Mouse (Mus musculus) ovary, postnatal 14 days (tissue): Measurements from ENCODE around the gene Tgtp2.
"Not testable (repeated sequence)": the region's sequence is repeated elsewhere in the genome, so short reads cannot be mapped to it uniquely, and the experiment has no call there.

Source experiments
- DNase-seq: peaks from one replicate; pipeline ENCODE4 v3.0.0; 2022; ENCODE audit warnings: low spot score

Gene Tgtp2

DNA sequence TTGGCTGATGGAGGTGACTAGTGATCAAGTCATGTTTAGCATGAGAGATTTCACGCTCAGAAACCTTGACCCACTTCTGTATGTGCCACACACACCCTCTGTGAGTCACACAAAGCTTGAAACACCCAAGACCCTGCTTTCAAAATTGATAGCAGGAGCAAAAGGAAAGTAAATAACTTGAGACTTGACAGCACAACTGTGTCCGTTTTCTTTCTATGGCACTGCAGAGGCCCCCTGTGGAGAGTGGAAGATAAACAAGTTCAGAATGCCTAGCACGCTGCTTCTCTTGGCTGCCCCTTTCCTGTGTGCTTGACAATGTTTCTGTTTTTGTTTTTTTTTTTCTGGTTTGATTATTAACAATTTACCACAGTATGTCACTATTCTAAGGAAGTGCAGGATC, 20.9 kb upstream of the Tgtp2 start:
- no peak for DNase-seq

DNA sequence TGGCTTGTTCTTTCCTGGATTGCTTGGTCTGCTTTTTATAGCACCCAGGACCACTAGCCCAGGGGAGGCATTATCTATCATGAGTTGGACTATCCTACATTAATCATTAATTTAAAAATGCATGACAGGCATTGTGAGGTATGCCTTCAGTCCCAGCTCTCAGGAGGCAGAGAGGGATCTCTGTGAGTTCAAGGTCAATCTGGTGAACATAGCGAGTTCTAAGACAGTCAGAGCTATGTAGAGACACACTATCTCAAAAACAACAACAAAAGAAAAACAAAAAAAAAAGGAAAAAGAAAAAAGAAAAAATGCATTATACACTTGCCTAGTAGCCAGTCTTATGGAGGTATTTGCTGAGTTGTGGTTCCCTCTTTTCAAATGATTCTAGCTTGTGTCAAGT, 20.4 kb upstream of the Tgtp2 start:
- no peak for DNase-seq

DNA sequence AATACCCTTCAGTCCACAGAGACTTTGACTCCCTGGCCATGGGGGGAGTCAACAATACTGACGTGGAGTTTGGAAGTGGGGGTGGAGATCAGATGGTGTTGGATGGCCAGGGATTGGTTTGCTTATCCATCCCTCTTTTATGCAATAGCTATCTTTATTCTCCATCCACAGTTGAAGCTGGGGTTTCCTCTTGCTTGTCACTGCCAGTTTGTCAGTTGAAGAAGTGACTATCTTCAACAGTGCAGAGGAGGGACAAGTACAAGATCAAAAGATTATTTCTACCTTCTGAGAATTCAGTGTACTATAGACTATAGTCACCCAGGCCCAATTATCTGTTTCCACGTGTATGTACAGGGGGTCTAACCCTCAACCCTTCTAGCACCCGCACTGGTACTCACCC, 19.8 kb upstream of the Tgtp2 start:
- no peak for DNase-seq

DNA sequence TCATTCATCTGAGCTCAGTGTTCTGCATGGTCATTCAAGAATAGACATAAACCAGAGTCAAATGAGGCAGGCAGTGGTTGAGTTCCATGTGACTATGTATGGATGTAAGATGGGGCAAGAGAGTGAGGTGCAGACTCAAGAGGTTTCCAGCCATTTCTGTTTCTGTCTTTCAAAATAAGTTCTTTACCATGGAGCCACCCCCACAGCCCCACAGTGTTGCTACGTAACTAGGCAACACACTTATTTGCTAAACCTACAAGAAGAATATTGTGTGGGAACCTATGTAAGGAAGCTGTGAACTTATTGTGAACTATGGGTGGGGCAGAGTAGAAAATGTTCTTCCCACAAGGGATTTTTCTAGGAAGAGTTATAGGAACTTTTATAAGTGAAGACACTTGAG, 19.1 kb upstream of the Tgtp2 start:
- no peak for DNase-seq

DNA sequence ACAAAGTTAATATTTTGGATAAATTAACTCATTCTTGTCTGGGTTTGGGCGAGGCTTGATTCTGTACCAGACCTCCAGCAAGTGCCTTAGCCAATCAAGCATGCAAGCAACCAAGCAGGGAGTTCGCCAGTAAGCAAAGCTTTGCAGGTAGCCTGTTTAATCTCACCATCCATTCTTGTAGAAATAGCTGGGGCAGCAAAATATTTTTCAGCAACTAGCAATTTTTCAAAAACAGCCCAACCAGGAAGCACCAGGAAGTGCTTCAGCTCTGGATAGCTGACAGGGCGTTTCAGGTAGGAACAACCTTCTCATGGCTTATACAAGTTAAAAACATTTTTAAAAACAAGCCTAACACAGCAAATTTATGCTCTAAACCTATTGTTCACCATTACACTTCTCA, 17.9 kb upstream of the Tgtp2 start:
- DNase-seq = no peak

DNA sequence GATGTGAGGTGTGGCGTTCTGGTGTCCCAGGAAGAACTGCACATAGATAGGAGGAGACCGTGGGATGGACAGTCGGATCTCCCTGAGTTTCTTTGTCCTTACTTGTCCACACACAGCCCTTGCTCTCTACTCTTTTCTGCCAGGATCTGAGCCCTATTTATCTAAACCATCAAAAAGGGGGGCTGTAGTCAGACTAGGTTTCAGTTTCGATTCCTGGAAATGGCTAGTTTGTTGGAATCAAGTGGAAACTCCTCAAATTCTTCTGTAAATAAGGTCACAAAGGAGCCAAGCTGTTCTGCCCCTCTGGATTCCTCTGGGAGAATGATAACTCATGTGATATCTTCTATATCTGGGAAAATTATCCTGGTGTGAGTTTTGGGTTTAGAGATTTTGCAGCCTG, 17.4 kb upstream of the Tgtp2 start:
- no peak for DNase-seq

DNA sequence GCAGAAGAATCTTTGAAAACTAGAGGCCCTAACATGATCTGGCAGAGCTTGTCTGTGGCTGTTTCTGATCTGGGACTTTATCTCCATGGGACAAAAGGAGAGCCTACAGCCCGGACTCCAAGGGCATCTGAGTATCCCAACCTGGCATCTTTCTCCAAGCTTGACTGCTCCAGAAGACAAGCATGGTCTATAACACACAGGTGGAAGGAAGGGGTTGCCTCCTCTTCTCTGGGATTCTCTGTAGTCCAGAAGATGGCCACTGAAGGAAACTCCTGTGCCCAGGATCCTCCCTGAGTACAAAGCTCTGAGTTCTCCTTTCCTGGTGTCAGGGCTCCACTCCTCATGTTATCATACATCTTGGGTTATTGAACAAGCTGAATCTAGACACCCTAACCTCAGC, 16.6 kb upstream of the Tgtp2 start:
- DNase-seq = no peak

DNA sequence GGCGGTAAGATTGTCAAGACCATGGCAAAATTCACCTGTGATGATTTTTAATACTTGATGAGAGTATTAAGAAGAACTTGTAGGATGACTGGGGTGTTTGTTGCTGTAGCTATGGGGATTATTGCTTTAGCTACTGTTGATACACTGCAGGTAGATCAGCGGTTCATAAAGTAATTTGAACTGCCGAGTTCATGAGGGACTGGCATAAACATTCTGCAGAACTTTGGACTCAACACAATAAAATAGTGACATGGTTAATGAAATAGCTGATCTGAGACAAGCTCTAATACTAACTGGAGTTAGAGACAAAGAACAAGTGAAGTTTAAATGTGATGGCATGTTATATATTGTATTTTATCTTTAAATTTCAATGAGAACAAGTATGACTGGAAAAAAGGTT, 14.7 kb upstream of the Tgtp2 start:
- DNase-seq = no peak

DNA sequence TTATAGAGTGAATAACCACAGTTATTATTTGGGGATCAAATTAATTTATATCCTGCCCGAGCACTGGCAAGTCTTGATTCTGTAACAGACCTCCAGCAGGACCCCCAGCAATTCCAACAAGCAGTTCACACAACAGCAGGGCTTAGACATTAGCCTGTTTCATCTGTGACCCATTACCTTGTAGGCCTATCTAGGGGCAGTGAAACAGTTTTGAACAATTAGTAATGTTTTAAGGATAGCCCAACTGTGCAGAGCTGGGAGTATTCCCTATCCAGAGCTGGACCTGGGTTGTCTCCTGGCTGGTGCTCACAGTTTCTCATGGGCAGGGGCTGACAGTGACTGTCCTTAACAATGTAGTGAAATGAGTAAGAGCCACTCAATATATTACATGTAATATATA, 13.0 kb upstream of the Tgtp2 start:
- DNase-seq = no peak

DNA sequence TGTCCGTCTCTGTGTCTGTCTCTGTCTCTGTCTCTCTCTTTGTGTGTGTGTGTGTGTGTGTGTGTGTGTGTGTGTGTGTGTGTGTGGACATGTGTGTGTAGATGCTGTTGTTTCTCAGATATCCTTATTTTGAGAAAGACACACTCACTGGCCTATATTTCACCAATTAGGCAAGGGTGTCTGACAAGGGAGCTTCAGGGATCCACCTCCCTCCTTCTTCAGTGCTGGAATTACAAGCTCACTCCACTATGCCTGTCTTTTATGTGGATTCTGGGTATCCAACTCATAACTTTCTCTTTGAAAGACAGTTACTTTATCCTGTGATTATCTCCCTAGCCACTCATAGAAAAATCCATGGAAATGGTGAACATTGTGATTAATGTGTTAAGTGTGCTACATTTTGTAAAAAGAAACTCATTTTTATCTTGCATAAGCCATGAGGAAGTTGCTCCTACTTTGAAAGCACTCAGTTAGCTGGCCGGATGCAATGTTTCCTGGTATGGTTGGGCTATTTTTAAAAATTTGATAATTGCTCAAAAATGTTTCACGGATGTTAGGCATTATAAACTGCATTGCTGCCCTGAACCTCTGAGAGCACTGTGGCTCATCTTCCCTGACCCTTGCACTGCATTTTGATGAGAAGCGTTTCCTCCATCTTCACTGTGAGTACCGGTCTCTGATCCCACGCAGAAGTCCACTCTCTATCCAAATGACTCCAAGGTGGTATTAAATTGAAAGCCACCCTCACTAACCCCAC, 12.2 kb upstream of the Tgtp2 start, which contains the start of gene Ifi47:
Ifi47 (plus strand) TSS at position 587 of the 757 bp plus-strand sequence.
- not testable (repeated sequence) for DNase-seq

DNA sequence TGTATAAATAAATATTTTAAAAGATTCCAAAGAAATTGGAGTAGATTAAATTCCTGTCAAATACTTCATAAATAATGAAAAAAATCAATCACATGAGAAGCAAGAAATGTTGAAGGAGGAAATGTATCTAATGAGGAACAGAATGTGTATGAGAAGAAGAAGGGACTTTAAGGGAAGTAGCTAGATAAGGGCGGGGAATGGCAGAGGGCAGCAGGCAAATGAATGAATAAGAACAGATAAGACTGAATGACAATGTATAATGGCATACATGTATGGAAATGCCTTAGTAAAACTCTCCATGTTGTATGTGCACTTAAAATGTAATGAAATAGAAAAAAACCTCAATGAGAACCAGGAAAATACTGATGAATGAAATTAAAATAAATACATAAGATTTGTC, 4.4 kb upstream of the Tgtp2 start:
- DNase-seq = no peak

DNA sequence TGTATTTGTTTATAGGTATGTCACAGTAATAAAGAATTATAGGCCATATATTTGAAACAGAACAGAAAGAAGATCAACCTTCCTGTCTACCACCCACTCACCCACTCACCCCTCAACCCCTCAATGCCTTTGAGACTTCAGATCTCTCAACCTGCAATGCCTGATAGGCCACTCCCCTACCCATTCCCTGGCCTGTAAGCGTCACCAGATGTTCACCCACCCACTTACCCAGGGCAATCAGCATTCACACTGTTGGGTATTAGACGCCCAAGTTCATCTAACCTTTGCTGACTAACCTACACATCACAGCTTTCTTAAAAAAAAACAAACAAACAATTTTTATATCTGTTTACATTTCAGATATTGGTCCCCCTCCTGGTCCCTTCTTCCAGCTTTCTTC, 2.1 kb downstream of the Tgtp2 start:
- not testable (repeated sequence) for DNase-seq

DNA sequence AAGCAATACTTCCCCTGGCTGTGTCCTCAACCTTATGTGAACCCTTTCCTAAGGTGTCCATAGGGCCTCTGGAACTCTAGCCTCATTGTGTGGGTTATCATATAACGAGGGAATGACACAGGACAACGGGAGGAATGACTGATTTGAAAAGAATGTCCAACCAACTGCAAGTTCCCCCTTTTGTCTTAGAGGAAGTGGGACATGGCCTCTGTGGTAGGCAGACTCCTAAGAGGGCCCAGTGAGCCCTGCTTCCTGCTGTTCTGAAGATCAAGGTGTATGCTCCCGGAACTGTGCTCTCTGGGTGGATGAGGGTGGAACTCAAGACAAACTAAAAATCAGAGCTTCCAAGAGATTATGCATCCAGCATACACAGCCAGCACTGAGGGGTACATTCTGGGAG, 3.9 kb downstream of the Tgtp2 start:
- not testable (repeated sequence) for DNase-seq

DNA sequence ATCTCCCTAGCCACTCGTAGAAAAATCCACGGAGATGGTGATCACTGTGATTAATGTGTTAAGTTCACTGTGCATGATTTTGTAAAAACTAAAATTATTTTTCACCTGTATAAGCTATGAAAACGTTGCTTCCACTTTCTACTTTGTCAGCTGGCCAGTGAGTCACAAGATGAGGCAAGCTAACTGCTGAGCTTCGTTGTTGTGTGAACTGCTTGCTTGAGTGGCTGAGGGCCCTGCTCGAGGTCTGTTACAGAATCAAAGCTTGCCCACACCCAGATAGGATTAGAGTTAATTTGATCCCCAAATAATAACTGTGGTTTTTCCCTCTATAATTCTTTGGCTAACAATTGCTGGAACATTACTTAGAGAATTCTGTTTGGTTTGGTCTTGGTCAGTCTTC, 12.1 kb downstream of the Tgtp2 start:
- not testable (repeated sequence) for DNase-seq

DNA sequence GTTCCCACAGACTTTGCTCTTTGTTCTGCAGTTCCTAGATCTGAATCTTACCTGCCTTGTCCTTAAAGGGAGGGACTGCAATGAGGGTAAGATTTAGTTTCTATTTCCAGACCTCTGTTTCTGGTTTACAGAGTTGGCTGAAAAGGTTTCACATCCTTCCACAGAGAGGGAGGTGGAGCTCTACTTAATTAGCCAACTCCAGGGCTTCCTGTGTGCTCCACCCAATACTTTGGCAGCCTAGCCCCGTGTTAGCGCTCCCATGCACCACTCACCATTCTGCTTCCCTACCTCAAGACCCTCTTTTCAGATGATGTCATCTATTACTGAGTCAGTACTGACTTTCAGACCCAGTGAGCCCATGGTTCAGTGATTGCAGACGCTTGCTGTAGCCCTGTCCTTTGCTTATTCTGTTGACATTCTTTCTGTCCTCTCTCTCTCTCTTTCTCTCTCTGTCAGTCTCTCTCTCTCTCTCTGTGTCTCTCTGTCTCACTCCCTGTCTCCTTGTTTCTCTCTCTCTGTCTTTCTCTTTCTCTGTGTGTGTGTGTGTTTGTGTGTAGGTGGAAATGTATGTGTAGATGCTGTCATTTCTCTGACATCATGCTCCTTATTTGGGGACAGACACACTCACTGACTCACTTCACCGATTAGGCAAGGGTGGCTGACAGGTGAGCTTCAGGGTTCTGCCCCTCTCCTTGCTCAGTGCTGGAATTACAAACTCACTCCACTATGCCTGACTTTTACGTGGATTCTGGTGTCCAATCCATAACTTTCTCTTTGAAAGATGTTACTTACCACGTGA, 12.7 kb downstream of the Tgtp2 start, which contains the start of gene 9930111J21Rik2:
9930111J21Rik2 (minus strand) TSS at position 150 of the 799 bp plus-strand sequence.
- not testable (repeated sequence) for DNase-seq

DNA sequence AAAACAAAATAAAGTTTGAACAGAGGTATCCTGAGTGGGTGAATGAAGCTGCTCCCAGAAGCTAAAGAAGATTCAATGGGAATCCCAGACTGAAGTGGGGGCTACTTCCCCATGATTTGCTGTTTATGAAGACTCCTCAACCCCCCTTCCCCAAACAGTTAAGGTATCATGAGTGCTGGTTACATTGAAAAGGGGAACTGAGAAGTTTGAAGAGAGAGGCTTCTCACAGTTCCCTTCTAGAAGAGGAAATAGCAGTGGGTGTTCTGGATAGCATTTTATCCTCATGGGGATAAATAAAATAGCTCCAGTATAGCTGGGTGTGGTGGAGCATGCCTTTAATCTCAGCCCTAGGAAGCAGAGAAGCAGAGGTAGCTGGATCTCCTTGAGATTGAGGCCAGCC, 13.9 kb downstream of the Tgtp2 start:
- DNase-seq = not testable (repeated sequence)

DNA sequence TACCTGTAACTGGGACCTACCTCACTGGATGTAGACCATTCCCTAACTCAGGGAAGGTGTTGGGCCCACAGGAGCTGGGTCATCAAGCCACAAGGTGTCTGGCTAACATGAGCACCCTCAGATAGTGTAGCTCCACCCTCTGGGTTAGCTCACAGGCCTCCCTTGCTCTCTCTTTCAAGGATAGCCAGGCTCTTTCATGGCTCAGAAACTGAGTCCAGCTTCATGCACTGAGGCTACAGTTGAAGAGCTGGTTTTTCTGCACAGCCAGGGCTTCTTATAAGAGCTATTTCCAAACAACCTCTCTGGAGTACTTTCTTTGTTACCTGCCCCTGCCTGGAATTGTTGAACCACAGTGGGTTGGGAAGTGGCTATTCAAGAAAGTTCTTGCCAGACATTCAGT, 51.9 kb downstream of the Tgtp2 start:
- not testable (repeated sequence) for DNase-seq
